Mouse (Mus musculus) heart, postnatal 0 days (tissue): ENCODE measurements at regions not wholly inside any gene's neighbourhood (a gene's known extent, or its start where the extent isn't known, plus 50 kb on each side); places are given as distances from the start of the nearest gene placed in this dataset.

Experiments used
- CTCF ChIP-seq: IDR thresholded peaks from 2 replicates; pipeline ENCODE4 v1.5.1; 2016; ENCODE audit warnings: antibody characterized with exemption, control low read depth, low read depth
- EP300 ChIP-seq: IDR thresholded peaks from 2 replicates; pipeline ENCODE4 v1.6.1; 2016; ENCODE audit warnings: antibody characterized with exemption, low read depth

DNA sequence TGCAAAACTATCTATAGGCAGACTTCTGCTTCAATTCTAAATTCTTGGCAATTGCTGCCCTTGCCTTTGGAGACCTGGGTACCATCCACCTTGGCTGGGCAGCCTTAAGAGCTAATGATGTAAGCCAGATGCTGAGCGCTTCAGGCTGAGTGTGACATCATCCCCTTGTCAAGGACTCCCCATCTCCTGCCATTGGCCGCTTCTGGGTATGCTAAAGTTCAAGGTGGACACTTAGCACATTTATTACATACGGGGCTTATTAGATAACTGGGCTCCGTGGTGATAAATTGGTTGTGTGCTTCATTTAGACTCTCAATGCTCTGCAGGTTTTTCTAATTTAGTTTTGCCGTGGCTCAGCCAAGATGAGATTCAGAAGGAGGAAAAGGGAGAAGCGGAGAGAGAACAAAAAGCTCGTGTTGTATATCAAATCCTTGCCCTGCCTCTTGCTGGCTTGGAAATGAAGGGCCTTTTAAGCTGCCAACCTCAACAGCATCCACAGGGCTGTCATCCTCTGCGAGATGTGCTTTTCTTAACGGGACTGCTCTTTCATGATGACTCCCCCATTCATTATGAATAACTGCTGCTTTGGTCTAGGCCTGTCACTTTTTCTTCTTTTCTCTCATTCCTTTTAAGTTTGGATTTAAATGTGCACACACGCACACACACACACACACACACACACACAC lies 113.1 kb downstream of the Nuf2 start:
- TF ChIP-seq CTCF (no peak), EP300 (no peak)
